Comparison of ENCODE assay signal across 8 mouse cellular contexts in genomic region chr12:105104036-105104435, GRCm38 (mm10). TPM values are rescaled to one million over a fixed set of nuclear protein-coding genes. Genes with fewer than 3 reads are reported as not detected.
A peak's percentile ranks its signal among the peaks of the same experiment; 100 is the strongest.
DNase-seq lines count a peak whose midpoint lies in the region; TF ChIP-seq lines count a peak whose summit lies in the region.
"Had no signal": no experiment of that assay in that cellular context is flagged by ENCODE, and none has a peak within 500 bp of the region (broad histone marks: within the 10 kb centered on the region; RNA-seq: fewer than 3 reads in every experiment).

No protein-coding gene starts in this region.

- TF ChIP-seq RAD21 in CH12.LX (IDR thresholded peaks at IDR 0.05; ENCODE audit: low read depth, low read length): peak; percentile 63

- H3K79me2 ChIP-seq in CH12.LX (replicated peaks; ENCODE audit: control insufficient read depth, extremely low read depth, insufficient read depth, poor library complexity, severe bottlenecking): no peaks in the 10 kb centered on the region
- no peaks in the 10 kb centered on the region for H3K79me2 ChIP-seq in heart, adult 2 months (replicated peaks; ENCODE audit: control insufficient read depth, insufficient read depth, low read length)

- H3K9me3 ChIP-seq in CH12.LX (replicated peaks; ENCODE audit: low read length): no peaks in the 10 kb centered on the region
- H3K9me3 ChIP-seq: liver, embryonic 15.5 days had no signal

- no peak overlapping the region for H3K4me2 ChIP-seq in CH12.LX (ENCODE audit: insufficient read depth, low read depth, poor library complexity, severe bottlenecking)
- H3K4me2 ChIP-seq: liver, embryonic 15.5 days had no signal

- dilution Hi-C loops in CH12.LX (cut with MboI; ENCODE audit: extremely low pct_ligation_motif_present, extremely low pct_unique_long_range_greater_than_20kb, low sequenced_read_pairs): no loop called here

- no peak overlapping the region for H3K4me3 ChIP-seq in CH12.LX (replicated peaks in 1 of 3; ENCODE audit: low read depth in 2 of 3, low read length in 2 of 3, poor library complexity in 1 of 3)
- no peak overlapping the region for H3K4me3 ChIP-seq in heart, adult 2 months
- H3K4me3 ChIP-seq: liver, embryonic 15.5 days had no signal

- peaks cover 87% of the 10 kb centered on the region for H3K27me3 ChIP-seq in CH12.LX (replicated peaks)
- H3K27me3 ChIP-seq in heart, adult 2 months (ENCODE audit: control insufficient read depth, insufficient read depth, low read length): no peaks in the 10 kb centered on the region
- H3K27me3 ChIP-seq: liver, embryonic 15.5 days had no signal

- DNase-seq in CH12.LX (ENCODE audit: extremely low read depth): peak; percentile 69
- DNase-seq in adipocyte (ENCODE audit: low spot score): peak; percentile 73
- peak; percentile 86 for DNase-seq in embryo, embryonic 10 days (ENCODE audit: low spot score)
- DNase-seq in heart, adult 2 months: peak; percentile 46 to 67
- DNase-seq in layer of hippocampus, postnatal 36 days: peak; percentile 67 to 74
- DNase-seq in mesoderm, embryonic 11.5 days (ENCODE audit: low read depth, low spot score): peak; percentile 86
- peak; percentile 54 for DNase-seq in spleen, adult 12 weeks (ENCODE audit: low spot score)

- TF ChIP-seq POLR2A in CH12.LX (IDR thresholded peaks at IDR 0.05; ENCODE audit: low read depth, low read length): no peak
- no peak for TF ChIP-seq POLR2A in heart, adult 2 months (IDR thresholded peaks at IDR 0.05; ENCODE audit: insufficient read depth, low read depth, low read length)

- intact Hi-C loops in heart, adult 2 months (cut with DNase I): loop anchor here (1.0 kb wide), 1 partner anchor 53 kb away; no protein-coding TSS in a partner anchor

- in situ Hi-C loops in CH12.LX (cut with MboI; ENCODE audit: low pct_ligation_motif_present, low pct_unique_long_range_greater_than_20kb, low sequenced_read_pairs): no loop called here

- H3K9ac ChIP-seq in CH12.LX (ENCODE audit: insufficient read depth, low read depth): no peak overlapping the region
- H3K9ac ChIP-seq in heart, adult 2 months (ENCODE audit: low read depth, low read length): no peak overlapping the region
- H3K9ac ChIP-seq: liver, embryonic 15.5 days had no signal

- H3K36me3 ChIP-seq in CH12.LX (replicated peaks in 1 of 2; ENCODE audit: control insufficient read depth in 1 of 2, insufficient read depth in 1 of 2, low read length in 1 of 2): no peaks in the 10 kb centered on the region
- H3K36me3 ChIP-seq in heart, adult 2 months (ENCODE audit: control insufficient read depth, insufficient read depth, low read length): no peaks in the 10 kb centered on the region
- H3K36me3 ChIP-seq: liver, embryonic 15.5 days had no signal

- peak; percentile 56 to 90 for TF ChIP-seq CTCF in CH12.LX (conservative IDR thresholded peaks at IDR 0.05 in 1 of 2, IDR thresholded peaks at IDR 0.05 in 1 of 2; ENCODE audit: low read depth in 2 of 2, low read length in 2 of 2)
- TF ChIP-seq CTCF in heart, adult 2 months (IDR thresholded peaks at IDR 0.05): peak; percentile 85

- TF ChIP-seq EP300 in CH12.LX (IDR thresholded peaks at IDR 0.05; ENCODE audit: low read length): no peak
- TF ChIP-seq EP300 in heart, adult 2 months (IDR thresholded peaks at IDR 0.05; ENCODE audit: insufficient read depth, low read depth, low read length): no peak

- 4% methylated on average over 4 of the region's 4 CpGs for WGBS in heart, adult 2 months

- no peak overlapping the region for H3K27ac ChIP-seq in CH12.LX (ENCODE audit: insufficient read depth, low read depth)
- H3K27ac ChIP-seq in heart, adult 2 months: no peak overlapping the region
- H3K27ac ChIP-seq: liver, embryonic 15.5 days had no signal

- H3K4me1 ChIP-seq in CH12.LX (ENCODE audit: control insufficient read depth in 1 of 2, insufficient read depth in 2 of 2): no peaks in the 10 kb centered on the region
- no peaks in the 10 kb centered on the region; the same call in 1 of the 2 replicates for H3K4me1 ChIP-seq in heart, adult 2 months (ENCODE audit: control insufficient read depth, insufficient read depth, low read length)
- H3K4me1 ChIP-seq: liver, embryonic 15.5 days had no signal

TF ChIP-seq in CH12.LX, 34 proteins besides CTCF, POLR2A, EP300 and RAD21:
- no peak for TF ChIP-seq MAZ (IDR thresholded peaks at IDR 0.05; ENCODE audit: low read depth, low read length)
- no peak for TF ChIP-seq USF2 (conservative IDR thresholded peaks at IDR 0.05; ENCODE audit: low read depth, low read length)
- no peak for TF ChIP-seq GABPA (IDR thresholded peaks at IDR 0.05; ENCODE audit: insufficient replicate concordance, low read depth, low read length)
- no peak for TF ChIP-seq ELF1 (IDR thresholded peaks at IDR 0.05; ENCODE audit: low read depth, low read length)
- TF ChIP-seq JUN (IDR thresholded peaks at IDR 0.05; ENCODE audit: insufficient read depth, low read depth, low read length): no peak
- TF ChIP-seq KAT2A (IDR thresholded peaks at IDR 0.05; ENCODE audit: insufficient replicate concordance, low read length): no peak
- no peak for TF ChIP-seq PAX5 (IDR thresholded peaks at IDR 0.05; ENCODE audit: low read length)
- peak; percentile 42; the same call in 1 of the 2 replicates for TF ChIP-seq NELFE (IDR thresholded peaks at IDR 0.05; ENCODE audit: low read depth, low read length)
- TF ChIP-seq ZC3H11A (IDR thresholded peaks at IDR 0.05; ENCODE audit: low read depth, low read length): 0 out of 2 replicates have a peak, but pooled peaks have one; percentile 8
- TF ChIP-seq SMC3 (IDR thresholded peaks at IDR 0.05; ENCODE audit: low read depth, low read length): peak; percentile 91
- TF ChIP-seq IRF4 (IDR thresholded peaks at IDR 0.05; ENCODE audit: low read depth, low read length): no peak

RNA-seq across cellular contexts. Expression of gene Tcl1b2, which starts 41.8 kb away (rescaled TPM):
- total RNA-seq in CH12.LX (2012; rRNA removed) (not detected in 2 replicates), CH12.LX (2014; rRNA removed) (not detected in 2 replicates)
- not detected in 2 replicates for polyA plus RNA-seq in CH12.LX (2012; ENCODE audit: insufficient read length, low read depth)
- not detected for total RNA-seq in heart, adult 2 months (2021)
- polyA plus RNA-seq in heart, adult 2 months (2012; rRNA removed): not detected in 2 replicates
- not detected for total RNA-seq in layer of hippocampus, postnatal 36 days (2021)
- polyA plus RNA-seq: liver, embryonic 15.5 days had no signal

RNA-seq across cellular contexts. Expression of gene Tcl1b1, which starts 55.5 kb away (rescaled TPM):
- total RNA-seq in CH12.LX (2012; rRNA removed): not detected in 2 replicates
- not detected in 2 replicates for total RNA-seq in CH12.LX (2014; rRNA removed)
- not detected in 2 replicates for polyA plus RNA-seq in CH12.LX (2012; ENCODE audit: insufficient read length, low read depth)
- total RNA-seq in heart, adult 2 months (2021): not detected
- polyA plus RNA-seq in heart, adult 2 months (2012; rRNA removed): not detected in 2 replicates
- total RNA-seq in layer of hippocampus, postnatal 36 days (2021): not detected
- polyA plus RNA-seq: liver, embryonic 15.5 days had no signal
